Mouse (Mus musculus): ENCODE results near the gene Ccdc65. TPM values are rescaled to one million over a fixed set of nuclear protein-coding genes. Genes with fewer than 3 reads are reported as not detected.

Ccdc65 gene
- polyA plus RNA-seq, 1 experiment from 2014 or later, result 12.0 TPM

GRCm38 (mm10) chr15:98762670-98763529, 54.9 kb downstream of the Ccdc65 start, which contains the start of gene Arf3:
Arf3 (minus strand) TSS chr15:98763214.
- Histone ChIP-seq H3K36me3 (ENCODE audit: control insufficient read depth, insufficient read depth, low read length) (0 out of 2 replicates have a peak, but pooled peaks cover 3% of the 10 kb centered on the region), H3K9me3 (replicated peaks; ENCODE audit: control insufficient read depth, low read length, poor library complexity, severe bottlenecking) (no peaks in the 10 kb centered on the region), H3K27ac (ENCODE audit: low read length) (peak within 1 kb of the TSS; percentile 92), H3K4me2 (ENCODE audit: low read length) (peak within 1 kb of the TSS; percentile 75), H3K4me1 (ENCODE audit: control insufficient read depth, insufficient read depth, low read length) (peaks cover 18% of the 10 kb centered on the region), H3K4me3 (ENCODE audit: low read depth, low read length) (peak within 1 kb of the TSS; percentile 83), H3K27me3 (ENCODE audit: control insufficient read depth, insufficient read depth, low read depth, low read length) (no peaks in the 10 kb centered on the region; the same call in 1 of the 2 replicates), H3K9ac (ENCODE audit: low read depth, low read length) (peak within 1 kb of the TSS; percentile 91)
- peak; percentile 96 for ATAC-seq
- 1% methylated on average over 44 of the region's 76 CpGs for WGBS

GRCm38 (mm10) chr15:98765929-98766328, 57.9 kb downstream of the Ccdc65 start:
- Histone ChIP-seq H3K4me3 (ENCODE audit: low read depth, low read length) (no peak overlapping the region), H3K9me3 (replicated peaks; ENCODE audit: control insufficient read depth, low read length, poor library complexity, severe bottlenecking) (no peaks in the 10 kb centered on the region), H3K4me2 (ENCODE audit: low read length) (no peak overlapping the region), H3K36me3 (ENCODE audit: control insufficient read depth, insufficient read depth, low read length) (no peaks in the 10 kb centered on the region), H3K4me1 (ENCODE audit: control insufficient read depth, insufficient read depth, low read length) (peaks cover 15% of the 10 kb centered on the region), H3K9ac (ENCODE audit: low read depth, low read length) (no peak overlapping the region), H3K27me3 (ENCODE audit: control insufficient read depth, insufficient read depth, low read depth, low read length) (peaks cover 9% of the 10 kb centered on the region), H3K27ac (ENCODE audit: low read length) (no peak overlapping the region)
- no peak for ATAC-seq
- WGBS, result 71% methylated on average over 4 of the region's 4 CpGs

- Histone ChIP-seq H3K9ac (ENCODE audit: low read depth, low read length) (no peak overlapping the region), H3K4me1 (ENCODE audit: control insufficient read depth, insufficient read depth, low read length) (peaks cover 5% of the 10 kb centered on the region), H3K4me2 (ENCODE audit: low read length) (no peak overlapping the region), H3K27ac (ENCODE audit: low read length) (no peak overlapping the region), H3K27me3 (ENCODE audit: control insufficient read depth, insufficient read depth, low read depth, low read length) (peaks cover 30% of the 10 kb centered on the region), H3K36me3 (ENCODE audit: control insufficient read depth, insufficient read depth, low read length) (no peaks in the 10 kb centered on the region), H3K4me3 (ENCODE audit: low read depth, low read length) (no peak overlapping the region), H3K9me3 (replicated peaks; ENCODE audit: control insufficient read depth, low read length, poor library complexity, severe bottlenecking) (no peaks in the 10 kb centered on the region)
- 18% methylated on average over 5 of the region's 5 CpGs for WGBS
- ATAC-seq, result no peak
Observed at GRCm38 (mm10) chr15:98768259-98768658, 60.3 kb downstream of the Ccdc65 start.

GRCm38 (mm10) chr15:98771813-98772425, 63.9 kb downstream of the Ccdc65 start:
- H3K4me2 ChIP-seq (ENCODE audit: low read length), result no peak overlapping the region
- no peak for ATAC-seq

GRCm38 (mm10) chr15:98772511-98773211, 64.7 kb downstream of the Ccdc65 start:
- 2% methylated on average over 36 of the region's 36 CpGs for WGBS
- peaks cover 70% of the 10 kb centered on the region for H3K27me3 ChIP-seq (ENCODE audit: control insufficient read depth, insufficient read depth, low read depth, low read length)
- H3K4me3 ChIP-seq (ENCODE audit: low read depth, low read length), result peak overlapping the region; percentile 18
- no peak overlapping the region for H3K27ac ChIP-seq (ENCODE audit: low read length)
- no peaks in the 10 kb centered on the region for H3K9me3 ChIP-seq (replicated peaks; ENCODE audit: control insufficient read depth, low read length, poor library complexity, severe bottlenecking)
- H3K4me1 ChIP-seq (ENCODE audit: control insufficient read depth, insufficient read depth, low read length), result peaks cover 5% of the 10 kb centered on the region; the same call in 1 of the 2 replicates
- no peak for ATAC-seq
- H3K36me3 ChIP-seq (ENCODE audit: control insufficient read depth, insufficient read depth, low read length), result no peaks in the 10 kb centered on the region
- H3K4me2 ChIP-seq (ENCODE audit: low read length), result peak overlapping the region; percentile 37
- no peak overlapping the region for H3K9ac ChIP-seq (ENCODE audit: low read depth, low read length)

More at GRCm38 (mm10) chr15:98771813-98772425, 63.9 kb downstream of the Ccdc65 start:
- no peaks in the 10 kb centered on the region for H3K9me3 ChIP-seq (replicated peaks; ENCODE audit: control insufficient read depth, low read length, poor library complexity, severe bottlenecking)
- WGBS, result 6% methylated on average over 12 of the region's 12 CpGs
- H3K27ac ChIP-seq (ENCODE audit: low read length), result no peak overlapping the region
- no peak overlapping the region for H3K9ac ChIP-seq (ENCODE audit: low read depth, low read length)
- H3K36me3 ChIP-seq (ENCODE audit: control insufficient read depth, insufficient read depth, low read length), result no peaks in the 10 kb centered on the region
- H3K4me3 ChIP-seq (ENCODE audit: low read depth, low read length), result no peak overlapping the region
- peaks cover 4% of the 10 kb centered on the region; the same call in 1 of the 2 replicates for H3K4me1 ChIP-seq (ENCODE audit: control insufficient read depth, insufficient read depth, low read length)
- H3K27me3 ChIP-seq (ENCODE audit: control insufficient read depth, insufficient read depth, low read depth, low read length), result peaks cover 63% of the 10 kb centered on the region

Other genes with a start within 250 kb of the Ccdc65 start
- gene OR5BS1P, start 238.3 kb upstream of the Ccdc65 start, polyA plus RNA-seq (2015; fragmentation: Nextera tagmentation; extraction: Ambion mirVana), result not detected in 2 replicates
- not detected in 2 replicates for gene Lalba, start 225.5 kb upstream of the Ccdc65 start, polyA plus RNA-seq (2015; fragmentation: Nextera tagmentation; extraction: Ambion mirVana)
- not detected in 2 replicates for gene Olfr279, start 215.8 kb upstream of the Ccdc65 start, polyA plus RNA-seq (2015; fragmentation: Nextera tagmentation; extraction: Ambion mirVana)
- gene Kansl2, start 173.9 kb upstream of the Ccdc65 start, polyA plus RNA-seq (2015; fragmentation: Nextera tagmentation; extraction: Ambion mirVana), result 106 and 113 TPM in 2 replicates
- 65.3 and 73.1 TPM in 2 replicates for gene Ccnt1, start 137.3 kb upstream of the Ccdc65 start, polyA plus RNA-seq (2015; fragmentation: Nextera tagmentation; extraction: Ambion mirVana)
- gene 4930415O20Rik, start 137.2 kb upstream of the Ccdc65 start, polyA plus RNA-seq (2015; fragmentation: Nextera tagmentation; extraction: Ambion mirVana), result not detected in 2 replicates
- 9.9 and 10.2 TPM in 2 replicates for gene Adcy6, start 98.1 kb upstream of the Ccdc65 start, polyA plus RNA-seq (2015; fragmentation: Nextera tagmentation; extraction: Ambion mirVana)
- gene Cacnb3, start 77.4 kb upstream of the Ccdc65 start, polyA plus RNA-seq (2015; fragmentation: Nextera tagmentation; extraction: Ambion mirVana), result 198 and 205 TPM in 2 replicates
- gene Ddx23, start 45.3 kb upstream of the Ccdc65 start, polyA plus RNA-seq (2015; fragmentation: Nextera tagmentation; extraction: Ambion mirVana), result 17.8 and 18.9 TPM in 2 replicates
- 15.5 and 19.8 TPM in 2 replicates for gene Rnd1, start 30.7 kb upstream of the Ccdc65 start, polyA plus RNA-seq (2015; fragmentation: Nextera tagmentation; extraction: Ambion mirVana)
- gene Fkbp11, start 20.0 kb downstream of the Ccdc65 start, polyA plus RNA-seq (2015; fragmentation: Nextera tagmentation; extraction: Ambion mirVana), result 2.3 and 4.0 TPM in 2 replicates
- 96.4 and 102 TPM in 2 replicates for gene Arf3, start 55.0 kb downstream of the Ccdc65 start, polyA plus RNA-seq (2015; fragmentation: Nextera tagmentation; extraction: Ambion mirVana)
- not detected in 2 replicates for gene Wnt10b, start 69.9 kb downstream of the Ccdc65 start, polyA plus RNA-seq (2015; fragmentation: Nextera tagmentation; extraction: Ambion mirVana)
- 1.2 and 1.3 TPM in 2 replicates for gene Wnt1, start 81.7 kb downstream of the Ccdc65 start, polyA plus RNA-seq (2015; fragmentation: Nextera tagmentation; extraction: Ambion mirVana)
- gene Ddn, start 101.3 kb downstream of the Ccdc65 start, polyA plus RNA-seq (2015; fragmentation: Nextera tagmentation; extraction: Ambion mirVana), result 0.35 and 0.42 TPM in 2 replicates
- gene Prkag1, start 123.3 kb downstream of the Ccdc65 start, polyA plus RNA-seq (2015; fragmentation: Nextera tagmentation; extraction: Ambion mirVana), result 72.9 and 73.1 TPM in 2 replicates
- gene Kmt2d, start 163.0 kb downstream of the Ccdc65 start, polyA plus RNA-seq (2015; fragmentation: Nextera tagmentation; extraction: Ambion mirVana), result 10.1 and 11.8 TPM in 2 replicates
- gene Rhebl1, start 186.3 kb downstream of the Ccdc65 start, polyA plus RNA-seq (2015; fragmentation: Nextera tagmentation; extraction: Ambion mirVana), result 37.2 and 38.7 TPM in 2 replicates
- gene Dhh, start 190.3 kb downstream of the Ccdc65 start, polyA plus RNA-seq (2015; fragmentation: Nextera tagmentation; extraction: Ambion mirVana), result 0.36 and 0.39 TPM in 2 replicates
- 27.9 and 33.5 TPM in 2 replicates for gene Lmbr1l, start 210.0 kb downstream of the Ccdc65 start, polyA plus RNA-seq (2015; fragmentation: Nextera tagmentation; extraction: Ambion mirVana)
- gene Tuba1b, start 226.4 kb downstream of the Ccdc65 start, polyA plus RNA-seq (2015; fragmentation: Nextera tagmentation; extraction: Ambion mirVana), result 1,165 and 1,361 TPM in 2 replicates
- not detected in 2 replicates for gene Gm49450, start 245.3 kb downstream of the Ccdc65 start, polyA plus RNA-seq (2015; fragmentation: Nextera tagmentation; extraction: Ambion mirVana)
- gene Tuba1a, start 245.5 kb downstream of the Ccdc65 start, polyA plus RNA-seq (2015; fragmentation: Nextera tagmentation; extraction: Ambion mirVana), result 17,735 and 17,910 TPM in 2 replicates

Data from midbrain, embryonic 16.5 days (tissue).